Mouse (Mus musculus): ENCODE results near the gene Zfp507. TPM values are rescaled to one million over a fixed set of nuclear protein-coding genes. Genes with fewer than 3 reads are reported as not detected.

The Zfp507 gene
- total RNA-seq, 2 experiments from 2014 or later, result 26.5 to 26.9 TPM

DNA sequence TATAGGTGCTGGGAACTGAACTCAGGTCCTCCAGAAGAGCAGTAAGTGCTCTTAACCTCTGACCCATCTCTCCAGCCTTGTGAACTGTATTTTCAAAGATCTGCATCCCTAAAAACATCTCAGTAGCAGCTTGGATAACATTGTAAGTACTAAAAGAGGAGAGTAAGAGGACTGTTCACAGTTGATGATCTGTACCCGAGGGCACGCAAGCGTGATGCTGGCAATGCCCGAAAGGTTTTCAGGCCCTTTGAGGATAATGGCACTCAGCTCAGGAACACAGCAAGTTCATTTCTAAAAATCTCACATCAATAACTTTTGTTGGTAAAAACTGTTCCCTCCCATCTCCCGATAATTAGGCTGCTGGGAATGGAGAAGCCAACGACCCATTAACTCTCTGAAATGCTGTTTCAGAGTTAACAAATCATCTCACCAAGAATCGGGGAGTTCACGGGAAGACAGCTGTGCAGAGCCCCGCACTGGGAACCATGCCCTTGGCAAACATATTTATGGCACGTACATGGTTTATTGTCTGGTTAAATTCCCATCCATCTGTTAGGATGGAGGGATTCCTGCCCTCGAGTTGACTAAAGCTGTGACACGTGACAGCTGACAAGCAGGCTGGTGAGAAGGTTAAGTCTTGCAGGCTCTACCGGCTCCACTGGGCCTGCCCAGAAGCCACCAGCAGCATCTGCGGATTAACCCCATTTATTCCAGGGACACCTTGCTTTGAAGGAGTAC is 69.3 kb downstream of the Zfp507 start:
- no peak for DNase-seq

DNA sequence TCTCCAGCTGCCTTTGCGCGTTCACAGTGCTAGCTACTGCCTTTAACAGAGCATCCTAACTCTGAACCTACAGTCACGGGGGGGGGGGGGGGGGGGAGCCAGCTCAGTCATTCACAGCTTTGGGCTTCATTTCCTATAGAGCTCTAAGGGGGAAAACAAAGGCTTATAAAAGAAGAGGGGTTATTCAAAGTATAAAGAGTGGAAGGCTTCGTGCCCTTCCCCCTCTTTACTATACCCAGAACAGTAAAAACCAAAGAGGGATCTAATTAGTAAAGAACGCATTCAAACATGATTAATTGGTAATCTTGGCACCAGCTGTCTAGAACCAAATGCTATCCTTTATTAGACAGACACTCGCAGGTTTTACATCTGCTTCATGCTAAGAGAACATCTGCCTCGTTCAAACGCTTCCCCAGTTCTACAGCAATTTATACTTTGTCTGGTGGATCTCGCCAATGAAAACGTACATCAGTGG is 70.2 kb downstream of the Zfp507 start:
- no peak for DNase-seq

DNA sequence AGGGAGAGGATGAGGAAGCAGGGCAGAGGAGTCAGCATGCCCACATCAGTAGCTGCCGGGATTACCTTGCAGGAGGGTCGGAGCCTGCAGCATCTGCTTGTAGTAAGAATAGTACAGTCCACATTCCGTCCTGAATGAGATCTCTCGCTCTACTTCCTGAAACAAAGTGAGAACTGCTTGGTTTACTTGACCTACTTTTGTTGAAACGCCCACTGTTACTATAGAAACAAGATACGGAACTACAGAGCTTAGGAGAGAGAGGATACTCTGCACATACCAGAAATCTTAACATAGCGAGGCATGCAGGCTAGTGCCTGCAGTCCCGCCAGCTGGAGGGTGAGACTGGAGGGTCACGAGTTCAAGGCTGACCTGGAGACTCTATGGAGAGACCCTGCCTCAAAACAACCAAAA is 73.2 kb downstream of the Zfp507 start:
- peak in 1 of 2 experiments; percentile 40 for DNase-seq

DNA sequence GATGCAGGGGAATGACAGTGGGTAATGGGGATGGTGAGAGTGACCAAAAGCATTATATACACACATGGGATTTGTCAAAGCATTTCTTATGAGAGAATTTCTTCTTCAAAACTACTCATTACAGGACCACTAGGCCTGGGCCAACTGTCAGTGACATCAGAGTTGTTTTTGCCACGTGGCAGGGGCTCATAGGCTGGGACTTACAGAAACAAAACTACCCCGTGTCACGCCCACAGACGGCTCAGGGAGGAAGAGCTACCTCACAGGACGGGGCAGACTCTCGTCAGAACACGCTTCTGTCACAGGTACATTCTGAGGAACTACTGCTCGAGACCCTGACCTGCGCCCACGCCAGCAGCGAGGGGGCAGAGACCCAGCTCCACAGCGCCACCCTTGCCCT is 74.4 kb downstream of the Zfp507 start:
- DNase-seq, result no peak

DNA sequence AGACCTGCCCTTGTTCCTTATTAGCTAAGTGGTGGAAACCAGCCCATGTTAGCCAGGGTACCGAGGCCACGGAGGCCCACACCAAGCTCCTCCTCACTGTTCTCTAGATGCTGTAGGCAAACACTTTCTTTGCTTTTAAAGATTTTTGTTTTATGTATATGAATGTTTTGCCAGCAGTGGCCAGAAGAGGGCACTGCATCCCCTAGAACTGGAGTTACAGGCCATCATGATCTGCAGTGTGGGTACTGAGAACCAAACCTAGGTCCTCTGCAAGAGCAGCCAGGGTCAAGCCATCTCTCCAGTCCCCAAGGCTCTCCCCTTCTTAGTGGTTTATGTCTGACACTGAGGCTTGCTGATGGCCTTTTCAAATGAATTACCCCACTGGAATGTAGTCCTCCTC is 79.8 kb downstream of the Zfp507 start:
- no peak for DNase-seq

Other genes with a start within 250 kb of the Zfp507 start
- gene Nudt19, start 246.7 kb downstream of the Zfp507 start, total RNA-seq (2021), result 10 to 100 TPM; 51.4 to 57.6 TPM
- under 1 TPM; 0.20 to 0.53 TPM for gene Rgs9bp, start 217.4 kb downstream of the Zfp507 start, total RNA-seq (2021)
- 10 to 100 TPM; 23.6 to 32.6 TPM for gene Ankrd27, start 216.8 kb downstream of the Zfp507 start, total RNA-seq (2021)
- 10 to 100 TPM; 70.3 to 90.1 TPM for gene Pdcd5, start 155.5 kb downstream of the Zfp507 start, total RNA-seq (2021)
- 10 to 100 TPM; 48.2 to 62.0 TPM for gene Dpy19l3, start 48.5 kb downstream of the Zfp507 start, total RNA-seq (2021)